Mouse (Mus musculus) lung, postnatal 0 days (tissue): Measurements from ENCODE around the gene Sh3pxd2a. TPM values are rescaled to one million over a fixed set of nuclear protein-coding genes. Genes with fewer than 3 reads are reported as not detected.

Experiments
- ATAC-seq: fragments of 200-750 bp; cut with Nextera tagmentation; 2 replicates; pipeline ENCODE4 v1.8.0; 2017; ENCODE audit warnings: moderate library complexity
- DNase-seq: peaks from one replicate; pipeline ENCODE4 v3.0.0-alpha.2; 2016; ENCODE audit warnings: low spot score
- H3K27ac ChIP-seq: fragments of 300-500 bp; sonication (generic); 2 replicates; pipeline ENCODE4 v1.5.1; 2014; ENCODE audit warnings: antibody characterized with exemption, mild to moderate bottlenecking, low read length, mixed read lengths
- H3K27me3 ChIP-seq: fragments of 300-500 bp; sonication (generic); replicated peaks from 2 replicates; pipeline ENCODE4 v1.6.1; 2014; ENCODE audit warnings: low read length, mixed read lengths; ENCODE audit not compliant: insufficient read depth
- H3K36me3 ChIP-seq: fragments of 300-500 bp; sonication (generic); 2 replicates; pipeline ENCODE4 v1.6.1; 2014; ENCODE audit warnings: low read length, mixed read lengths; ENCODE audit not compliant: insufficient read depth
- H3K4me1 ChIP-seq: fragments of 300-500 bp; sonication (generic); 2 replicates; pipeline ENCODE4 v1.6.1; 2014; ENCODE audit warnings: antibody characterized with exemption, low read depth, low read length, mixed read lengths; ENCODE audit not compliant: insufficient read depth
- H3K4me2 ChIP-seq: fragments of 300-500 bp; sonication (generic); replicated peaks from 2 replicates; pipeline ENCODE4 v1.6.1; 2014; ENCODE audit warnings: low read depth, mild to moderate bottlenecking, low read length, moderate library complexity, mixed read lengths
- H3K4me3 ChIP-seq: fragments of 300-500 bp; sonication (generic); 2 replicates; pipeline ENCODE4 v1.5.1; 2014; ENCODE audit warnings: low read depth, low read length
- H3K9ac ChIP-seq: fragments of 300-500 bp; sonication (generic); replicated peaks from 2 replicates; pipeline ENCODE4 v1.6.1; 2014; ENCODE audit warnings: low read depth, mild to moderate bottlenecking
- H3K9me3 ChIP-seq: fragments of 300-500 bp; sonication (generic); 2 replicates; pipeline ENCODE4 v1.6.1; 2016; ENCODE audit warnings: low read length, mixed read lengths
- CTCF ChIP-seq: IDR thresholded peaks from 2 replicates; pipeline ENCODE4 v1.5.1; 2016; ENCODE audit warnings: antibody characterized with exemption, mild to moderate bottlenecking
- EP300 ChIP-seq: IDR thresholded peaks from 2 replicates; pipeline ENCODE4 v1.6.1; 2016; ENCODE audit warnings: antibody characterized with exemption, mild to moderate bottlenecking, control low read depth
- WGBS: fragments of 180-500 bp; shearing (Covaris S2); extraction: QIAGEN DNeasy Blood & Tissue Kit; methylation state at CpG from one replicate; pipeline ENCODE4 v1.1.7; 2014; 5-methylcytosine and 5-hydroxymethylcytosine counted together
- polyA plus RNA-seq: library from polyadenylated mRNA; unstranded; fragments of >200 nt; fragmentation: Nextera tagmentation; extraction: Ambion mirVana; gene quantifications from 2 replicates; pipeline ENCODE4 v1.2.1, GENCODE M21; 2015

The Sh3pxd2a gene
- polyA plus RNA-seq, 1 experiment from 2014 or later: 5.6 TPM

DNA sequence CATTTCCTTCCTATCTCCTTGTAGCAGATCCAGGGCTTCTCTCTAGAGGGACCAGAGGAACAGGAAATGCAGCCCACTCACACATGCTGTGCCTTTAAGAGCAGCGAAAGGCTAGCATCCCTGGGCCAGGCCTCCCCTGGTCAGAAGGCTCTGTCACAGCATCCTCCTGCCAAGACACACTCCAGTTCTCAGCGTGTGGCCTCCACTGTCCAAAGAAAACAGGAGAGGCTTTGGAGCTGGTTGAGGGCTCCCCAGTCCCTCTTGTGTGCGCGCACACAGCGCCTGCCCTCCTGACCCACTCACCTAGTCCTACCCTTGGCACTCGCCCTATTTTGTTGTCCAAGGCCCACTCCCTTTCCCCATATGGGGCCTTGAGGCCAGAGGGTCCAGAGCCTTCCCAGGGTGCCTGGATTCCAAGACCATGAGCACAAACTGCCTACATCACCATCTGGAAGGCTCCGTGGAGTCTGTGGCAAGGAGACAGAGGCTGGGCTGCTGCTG, 171.7 kb downstream of the Sh3pxd2a start:
- Histone ChIP-seq H3K36me3 (no peaks in the 10 kb centered on the region), H3K9ac (no peak overlapping the region), H3K9me3 (no peaks in the 10 kb centered on the region), H3K4me1 (peaks cover 14% of the 10 kb centered on the region; the same call in 1 of the 2 replicates), H3K27me3 (no peaks in the 10 kb centered on the region), H3K4me3 (no peak overlapping the region), H3K27ac (0 out of 2 replicates have a peak overlapping the region, but pooled peaks have one; percentile 58), H3K4me2 (no peak overlapping the region)
- DNase-seq (peak; percentile 48), ATAC-seq (peak; percentile 48)
- no peak for TF ChIP-seq EP300
- no peak for TF ChIP-seq CTCF
- WGBS: 48% methylated on average over 7 of the region's 7 CpGs

DNA sequence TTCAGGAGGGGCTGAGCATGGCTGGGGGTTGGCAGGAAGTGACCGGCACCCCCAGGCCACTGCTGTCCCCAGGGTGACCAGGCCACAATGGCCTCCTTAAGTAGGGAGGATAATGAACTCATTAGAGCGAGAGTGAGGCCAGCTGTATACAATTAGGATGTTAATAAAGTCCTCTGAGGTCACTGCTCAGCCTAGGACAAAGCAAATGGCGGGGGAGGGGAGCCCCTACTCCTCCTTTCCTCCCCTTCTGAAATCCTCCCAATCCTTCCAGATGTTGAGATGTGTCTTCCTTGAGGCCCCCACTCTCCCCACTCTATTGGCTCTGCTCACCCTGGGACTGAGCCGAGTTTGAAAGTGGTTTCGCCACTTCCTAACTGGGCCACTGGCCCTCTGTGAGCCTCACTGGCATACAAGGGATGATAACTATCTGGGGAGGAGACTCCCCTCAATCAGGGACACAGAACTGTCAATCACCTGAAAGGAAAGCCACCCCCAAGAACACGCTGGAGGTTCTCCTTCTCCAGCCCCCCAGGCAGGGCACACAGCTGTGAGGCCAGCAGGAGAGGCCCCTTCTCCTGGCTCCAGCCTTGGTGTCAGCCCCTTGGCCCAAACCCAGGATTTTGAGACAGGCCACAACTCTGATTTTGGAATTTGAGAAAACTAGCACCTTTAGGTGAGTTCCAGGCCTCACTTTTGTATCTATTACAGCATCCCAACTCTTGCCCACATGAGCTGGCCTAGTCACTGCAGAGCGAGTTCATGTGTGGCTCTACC, 172.7 kb downstream of the Sh3pxd2a start:
- Histone ChIP-seq H3K4me3 (no peak overlapping the region), H3K4me1 (peaks cover 14% of the 10 kb centered on the region; the same call in 1 of the 2 replicates), H3K27ac (peak overlapping the region; percentile 58), H3K27me3 (no peaks in the 10 kb centered on the region), H3K9ac (no peak overlapping the region), H3K4me2 (no peak overlapping the region), H3K9me3 (no peaks in the 10 kb centered on the region), H3K36me3 (peaks cover 8% of the 10 kb centered on the region; the same call in 1 of the 2 replicates)
- peak; percentile 75 for ATAC-seq
- no peak for TF ChIP-seq CTCF
- no peak for TF ChIP-seq EP300
- peak; percentile 79 for DNase-seq
- WGBS: 50% methylated on average over 7 of the region's 7 CpGs

DNA sequence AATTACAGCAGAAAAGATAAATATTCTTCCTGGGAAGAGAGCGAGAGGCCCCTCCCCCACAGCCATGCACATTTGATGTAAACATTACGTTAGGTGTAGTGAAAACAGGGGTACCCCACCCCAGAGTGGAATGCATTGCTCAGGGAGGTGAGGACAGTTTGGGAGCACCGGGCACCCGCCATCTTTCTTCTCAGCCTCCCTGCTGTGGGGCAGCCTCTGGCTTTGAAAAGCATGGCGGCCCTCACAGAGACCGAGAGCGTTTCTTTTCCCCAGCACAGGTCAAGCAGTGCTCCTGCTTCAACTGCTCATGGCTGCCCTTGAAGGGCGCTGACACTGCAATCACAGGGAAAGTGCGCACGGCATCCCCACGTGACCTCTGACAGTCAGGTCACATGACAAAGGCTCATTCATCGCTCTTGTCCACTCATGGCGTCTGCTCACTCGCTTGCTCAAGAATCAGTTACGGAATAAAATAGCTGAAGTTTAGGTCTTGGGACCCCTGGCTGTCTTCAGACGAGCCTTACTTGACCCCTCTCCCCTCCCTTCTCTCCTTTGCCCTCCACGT, 177.2 kb downstream of the Sh3pxd2a start:
- Histone ChIP-seq H3K9me3 (no peaks in the 10 kb centered on the region), H3K27me3 (no peaks in the 10 kb centered on the region), H3K4me2 (no peak overlapping the region), H3K27ac (no peak overlapping the region), H3K4me3 (no peak overlapping the region), H3K9ac (no peak overlapping the region), H3K4me1 (peaks cover 4% of the 10 kb centered on the region; the same call in 1 of the 2 replicates), H3K36me3 (peaks cover 11% of the 10 kb centered on the region; the same call in 1 of the 2 replicates)
- ATAC-seq: no peak
- TF ChIP-seq CTCF (no peak), EP300 (no peak)
- 75% methylated on average over 17 of the region's 17 CpGs for WGBS
- no peak for DNase-seq

DNA sequence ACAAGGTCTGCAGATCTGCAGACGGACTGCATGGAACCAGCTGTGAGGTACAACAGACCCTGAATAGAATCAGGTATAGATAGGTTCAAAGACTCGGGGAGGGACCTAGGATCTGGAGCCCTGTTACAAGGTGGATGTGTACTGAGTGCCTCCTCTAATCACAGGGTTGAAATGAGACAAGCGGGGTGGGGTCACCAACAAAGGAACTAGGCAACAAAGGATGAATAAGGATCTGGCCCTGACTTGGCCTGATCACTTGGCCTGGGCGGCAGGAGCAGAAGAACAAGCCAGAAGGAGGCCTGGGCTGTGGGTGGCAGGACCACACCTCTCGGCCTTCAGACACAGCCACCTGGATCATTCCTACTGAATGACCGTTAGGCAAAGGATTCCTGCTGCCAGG, 178.6 kb downstream of the Sh3pxd2a start:
- H3K27me3 ChIP-seq: no peaks in the 10 kb centered on the region
- WGBS: 88% methylated on average over 6 of the region's 6 CpGs
- H3K36me3 ChIP-seq: peaks cover 11% of the 10 kb centered on the region; the same call in 1 of the 2 replicates
- no peak for DNase-seq
- no peaks in the 10 kb centered on the region for H3K9me3 ChIP-seq
- H3K9ac ChIP-seq: no peak overlapping the region
- H3K27ac ChIP-seq: no peak overlapping the region
- H3K4me3 ChIP-seq: no peak overlapping the region
- ATAC-seq: no peak
- peaks cover 2% of the 10 kb centered on the region for H3K4me1 ChIP-seq
- H3K4me2 ChIP-seq: no peak overlapping the region
- TF ChIP-seq EP300: no peak
- TF ChIP-seq CTCF: no peak

DNA sequence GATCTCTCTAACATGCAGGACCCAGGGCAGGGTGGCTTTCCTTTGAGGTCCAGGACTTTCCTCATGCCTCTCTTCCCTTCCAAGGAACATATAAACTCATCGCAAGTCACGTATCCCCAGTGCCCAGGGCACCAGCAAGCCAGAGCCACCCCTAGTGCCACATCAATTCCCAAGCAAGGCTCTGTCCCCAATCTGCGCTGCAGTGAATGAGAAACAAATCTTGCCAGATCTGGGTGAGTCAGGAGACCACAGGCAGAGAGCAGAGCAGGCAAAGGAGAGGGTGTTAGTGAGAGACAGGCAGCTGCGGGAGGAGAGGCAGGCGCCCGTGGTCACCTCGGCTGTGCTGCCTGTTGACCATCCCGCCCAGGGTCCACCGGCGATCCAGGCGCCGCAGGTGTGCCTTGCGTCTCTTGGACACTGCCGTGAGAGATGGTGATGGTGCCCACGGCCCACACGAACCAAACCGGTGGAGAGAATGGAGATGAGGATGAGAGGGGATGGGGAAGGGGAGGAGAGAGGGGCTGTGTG, 181.4 kb downstream of the Sh3pxd2a start:
- Histone ChIP-seq H3K4me3 (no peak overlapping the region), H3K27ac (peak overlapping the region; percentile 73; the same call in 1 of the 2 replicates), H3K4me1 (peaks cover 2% of the 10 kb centered on the region), H3K9ac (no peak overlapping the region), H3K9me3 (no peaks in the 10 kb centered on the region), H3K36me3 (peaks cover 25% of the 10 kb centered on the region; the same call in 1 of the 2 replicates), H3K27me3 (no peaks in the 10 kb centered on the region), H3K4me2 (no peak overlapping the region)
- DNase-seq: no peak
- TF ChIP-seq CTCF: no peak
- no peak for TF ChIP-seq EP300
- 88% methylated on average over 17 of the region's 17 CpGs for WGBS
- no peak for ATAC-seq

DNA sequence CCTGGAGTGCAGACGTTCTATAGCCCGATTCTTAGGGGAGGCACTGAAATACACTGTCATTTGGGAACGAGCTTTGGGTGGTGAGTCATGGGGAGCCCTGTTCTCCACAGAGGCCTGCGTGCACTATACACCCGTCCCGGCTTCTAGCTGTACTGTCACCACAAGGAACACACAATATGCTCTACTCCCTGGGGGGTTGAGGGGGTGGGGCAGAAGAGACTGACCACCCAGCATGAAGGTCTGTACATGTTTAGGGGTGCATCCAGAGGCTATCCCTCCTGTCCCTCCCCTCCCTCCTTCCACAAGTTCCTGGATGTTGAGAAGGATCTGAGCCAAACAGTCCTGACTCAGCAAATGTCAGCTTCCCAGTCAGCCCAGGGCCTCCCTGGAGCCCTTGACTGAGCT, 182.1 kb downstream of the Sh3pxd2a start:
- no peak overlapping the region for H3K4me2 ChIP-seq
- H3K9me3 ChIP-seq: no peaks in the 10 kb centered on the region
- WGBS: 72% methylated on average over 6 of the region's 6 CpGs
- TF ChIP-seq CTCF: no peak
- TF ChIP-seq EP300: no peak
- no peaks in the 10 kb centered on the region for H3K27me3 ChIP-seq
- H3K9ac ChIP-seq: no peak overlapping the region
- H3K27ac ChIP-seq: peak overlapping the region; percentile 73; the same call in 1 of the 2 replicates
- peak; percentile 43 for ATAC-seq
- H3K36me3 ChIP-seq: peaks cover 22% of the 10 kb centered on the region; the same call in 1 of the 2 replicates
- no peak overlapping the region for H3K4me3 ChIP-seq
- peaks cover 2% of the 10 kb centered on the region for H3K4me1 ChIP-seq
- DNase-seq: peak; percentile 56
